Mouse (Mus musculus) megakaryocyte, embryonic 14.5 days (primary cell): ENCODE data around the gene Cdkn1a. TPM values are rescaled to one million over a fixed set of nuclear protein-coding genes. Genes with fewer than 3 reads are reported as not detected.

Source experiments
- H3K27me3 ChIP-seq: replicated peaks from 2 replicates; pipeline ENCODE3; 2012; ENCODE audit warnings: inconsistent platforms
- H3K36me3 ChIP-seq: replicated peaks from 2 replicates; pipeline ENCODE3; 2012; ENCODE audit warnings: low read length, inconsistent platforms, mixed read lengths
- H3K4me1 ChIP-seq: 2 replicates; pipeline ENCODE4 v1.6.1; 2012; ENCODE audit warnings: inconsistent platforms
- H3K4me3 ChIP-seq: replicated peaks from 2 replicates; pipeline ENCODE3; 2012; ENCODE audit warnings: moderate library complexity, mild to moderate bottlenecking, inconsistent platforms
- H3K9me3 ChIP-seq: 2 replicates; pipeline ENCODE4 v1.6.1; 2012; ENCODE audit warnings: inconsistent platforms
- FLI1 ChIP-seq: IDR thresholded peaks from 2 replicates; pipeline ENCODE4 v1.6.1; 2012; ENCODE audit warnings: low read length, inconsistent platforms, mixed read lengths
- GATA1 ChIP-seq: IDR thresholded peaks from 3 replicates; pipeline ENCODE4 v1.6.1; 2012; ENCODE audit warnings: mixed read lengths, low read length, inconsistent platforms, borderline replicate concordance
- polyA plus RNA-seq: library from polyadenylated mRNA; stranded (reverse); fragments of >175 nt; gene quantifications from 2 replicates; pipeline ENCODE4 v1.2.3, GENCODE M21; 2012; ENCODE audit warnings: low replicate concordance; ENCODE audit not compliant: insufficient read depth

Cdkn1a gene
- polyA plus RNA-seq, 1 experiment: 253 TPM

DNA sequence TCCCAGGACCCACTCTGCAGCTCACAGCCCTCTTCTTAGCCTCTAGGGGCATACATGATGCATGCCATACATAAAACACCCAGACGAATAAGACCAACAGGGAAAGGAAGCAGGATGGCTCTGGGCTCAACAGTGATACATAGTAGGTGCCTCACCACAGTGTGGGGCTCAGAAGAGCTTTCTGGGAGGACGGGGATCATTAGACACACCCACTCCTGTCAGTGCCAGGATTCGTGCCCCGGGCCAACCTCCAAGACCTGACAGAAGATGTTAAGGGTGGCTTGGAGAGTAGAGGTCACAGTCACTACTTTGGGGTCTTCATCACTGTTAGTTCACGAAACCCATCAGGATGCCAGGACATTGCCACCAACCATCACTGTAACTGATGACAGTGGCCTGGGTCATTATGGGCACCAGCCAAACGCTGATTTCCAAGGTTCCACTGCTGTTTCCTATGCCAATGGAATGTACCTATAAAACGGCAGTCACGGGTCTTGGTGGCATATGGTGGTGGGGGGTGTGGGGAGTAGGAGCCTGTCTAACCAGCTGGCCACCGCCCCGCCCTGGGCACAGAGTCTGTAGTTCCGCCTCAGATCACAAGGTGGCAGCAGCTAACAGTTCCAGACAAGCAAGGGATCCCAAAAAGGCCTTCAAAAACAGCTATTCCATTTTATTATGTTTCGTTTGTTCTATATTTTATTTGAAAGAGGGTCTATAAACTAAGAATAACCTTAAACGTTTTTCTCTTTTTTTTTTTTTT, 41.8 kb upstream of the Cdkn1a start:
- Histone ChIP-seq H3K4me3 (peak overlapping the region; percentile 71), H3K27me3 (no peaks in the 10 kb centered on the region), H3K4me1 (peaks cover 56% of the 10 kb centered on the region), H3K36me3 (peaks cover 78% of the 10 kb centered on the region), H3K9me3 (no peaks in the 10 kb centered on the region)
- TF ChIP-seq GATA1 (no peak), FLI1 (no peak)

DNA sequence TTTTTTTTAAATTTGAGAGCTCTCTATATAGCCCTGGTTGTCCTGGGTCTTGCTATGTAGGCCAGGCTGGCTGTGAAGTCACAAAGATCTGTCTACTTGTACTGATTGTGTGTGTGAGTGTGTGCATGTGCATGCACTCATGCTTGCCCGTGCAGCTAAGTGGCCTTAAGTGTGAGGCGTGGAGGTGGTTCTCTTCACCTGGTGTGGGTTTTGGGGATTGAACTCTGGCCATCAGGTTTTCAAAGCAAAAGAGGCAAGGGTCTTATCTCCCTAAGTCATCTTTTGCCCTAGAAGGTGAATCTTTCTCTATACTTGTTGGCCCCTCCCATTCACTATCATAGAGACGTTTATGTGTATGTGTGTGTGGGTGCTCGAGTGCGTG, 41.3 kb upstream of the Cdkn1a start:
- Histone ChIP-seq H3K36me3 (peaks cover 77% of the 10 kb centered on the region), H3K4me3 (peak overlapping the region; percentile 77), H3K27me3 (no peaks in the 10 kb centered on the region), H3K9me3 (no peaks in the 10 kb centered on the region), H3K4me1 (peaks cover 57% of the 10 kb centered on the region)
- TF ChIP-seq GATA1 (no peak), FLI1 (no peak)

DNA sequence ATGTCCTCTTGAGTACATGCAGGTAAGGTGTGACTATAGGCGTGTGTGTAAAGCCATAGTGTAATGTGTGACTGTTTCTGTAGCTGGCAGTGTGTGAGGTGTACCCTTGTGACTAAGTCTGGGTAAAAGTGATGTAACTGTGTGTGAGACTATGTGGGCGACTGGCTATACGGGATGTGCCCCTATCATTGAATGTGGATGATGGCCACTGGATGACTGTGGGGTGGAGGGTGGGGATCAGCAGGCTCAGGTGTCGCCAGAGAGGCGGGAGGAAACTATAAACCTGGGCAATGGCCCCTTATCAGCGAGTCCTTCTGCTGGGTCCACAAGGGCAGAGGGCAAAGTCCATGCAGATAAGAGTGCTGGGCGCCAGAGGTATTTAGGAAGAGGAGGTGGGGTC, 40.9 kb upstream of the Cdkn1a start:
- no peaks in the 10 kb centered on the region for H3K9me3 ChIP-seq
- peak overlapping the region; percentile 77 for H3K4me3 ChIP-seq
- no peaks in the 10 kb centered on the region for H3K27me3 ChIP-seq
- H3K36me3 ChIP-seq: peaks cover 73% of the 10 kb centered on the region
- H3K4me1 ChIP-seq: peaks cover 57% of the 10 kb centered on the region
- TF ChIP-seq FLI1 (no peak), GATA1 (no peak)

- H3K9me3 ChIP-seq: no peaks in the 10 kb centered on the region
- TF ChIP-seq FLI1: no peak
- TF ChIP-seq GATA1: no peak
- peaks cover 65% of the 10 kb centered on the region for H3K36me3 ChIP-seq
- no peaks in the 10 kb centered on the region for H3K27me3 ChIP-seq
- peaks cover 64% of the 10 kb centered on the region for H3K4me1 ChIP-seq
- peak overlapping the region; percentile 74 for H3K4me3 ChIP-seq
These were observed 40.0 kb upstream of the Cdkn1a start for GRCm38 (mm10) chr17:29050791-29051190.

- H3K4me3 ChIP-seq: no peak overlapping the region
- no peak for TF ChIP-seq GATA1
- no peak for TF ChIP-seq FLI1
These were observed 37.7 kb upstream of the Cdkn1a start for GRCm38 (mm10) chr17:29053067-29053466.

GRCm38 (mm10) chr17:29053841-29054240, 36.9 kb upstream of the Cdkn1a start:
- no peak for TF ChIP-seq GATA1
- no peak for TF ChIP-seq FLI1
- H3K4me3 ChIP-seq: peak overlapping the region; percentile 72
- no peaks in the 10 kb centered on the region for H3K9me3 ChIP-seq
- no peaks in the 10 kb centered on the region for H3K27me3 ChIP-seq
- H3K4me1 ChIP-seq: peaks cover 91% of the 10 kb centered on the region
- peaks cover 55% of the 10 kb centered on the region for H3K36me3 ChIP-seq

More at GRCm38 (mm10) chr17:29053067-29053466, 37.7 kb upstream of the Cdkn1a start:
- H3K36me3 ChIP-seq: peaks cover 53% of the 10 kb centered on the region
- no peaks in the 10 kb centered on the region for H3K27me3 ChIP-seq
- no peaks in the 10 kb centered on the region for H3K9me3 ChIP-seq
- H3K4me1 ChIP-seq: peaks cover 87% of the 10 kb centered on the region

DNA sequence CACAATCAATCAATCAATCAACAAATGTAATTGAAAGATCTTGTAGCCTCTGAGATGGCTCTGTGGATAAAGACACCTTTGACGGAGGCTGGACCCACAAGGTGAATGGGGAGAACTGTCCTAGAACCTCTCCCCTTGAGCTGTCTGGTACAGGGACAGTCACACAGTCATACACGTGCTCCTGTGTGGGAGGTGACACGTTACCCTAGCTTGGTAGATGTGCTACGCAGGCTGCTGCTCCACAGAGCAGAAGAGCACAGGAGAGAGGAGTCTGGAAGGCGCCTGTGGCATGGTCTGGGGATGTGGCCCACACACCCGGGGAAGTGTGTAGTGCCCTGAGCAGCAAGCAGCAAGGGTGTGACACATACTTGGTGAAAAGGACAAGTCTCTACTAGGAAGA, 36.3 kb upstream of the Cdkn1a start:
- no peak for TF ChIP-seq GATA1
- no peak for TF ChIP-seq FLI1
- peaks cover 91% of the 10 kb centered on the region for H3K4me1 ChIP-seq

GRCm38 (mm10) chr17:29055586-29055985, 35.2 kb upstream of the Cdkn1a start:
- Histone ChIP-seq H3K27me3 (no peaks in the 10 kb centered on the region), H3K4me1 (peaks cover 89% of the 10 kb centered on the region), H3K9me3 (no peaks in the 10 kb centered on the region), H3K36me3 (peaks cover 57% of the 10 kb centered on the region), H3K4me3 (peak overlapping the region; percentile 31)
- TF ChIP-seq FLI1: no peak
- TF ChIP-seq GATA1: no peak

More for the DNA sequence above, 36.3 kb upstream of the Cdkn1a start:
- Histone ChIP-seq H3K4me3 (peak overlapping the region; percentile 67), H3K36me3 (peaks cover 58% of the 10 kb centered on the region), H3K27me3 (no peaks in the 10 kb centered on the region), H3K9me3 (no peaks in the 10 kb centered on the region)

GRCm38 (mm10) chr17:29056207-29056606, 34.6 kb upstream of the Cdkn1a start:
- TF ChIP-seq GATA1 (no peak), FLI1 (no peak)
- Histone ChIP-seq H3K9me3 (no peaks in the 10 kb centered on the region), H3K4me1 (peaks cover 89% of the 10 kb centered on the region), H3K36me3 (peaks cover 58% of the 10 kb centered on the region), H3K27me3 (no peaks in the 10 kb centered on the region), H3K4me3 (peak overlapping the region; percentile 84)

DNA sequence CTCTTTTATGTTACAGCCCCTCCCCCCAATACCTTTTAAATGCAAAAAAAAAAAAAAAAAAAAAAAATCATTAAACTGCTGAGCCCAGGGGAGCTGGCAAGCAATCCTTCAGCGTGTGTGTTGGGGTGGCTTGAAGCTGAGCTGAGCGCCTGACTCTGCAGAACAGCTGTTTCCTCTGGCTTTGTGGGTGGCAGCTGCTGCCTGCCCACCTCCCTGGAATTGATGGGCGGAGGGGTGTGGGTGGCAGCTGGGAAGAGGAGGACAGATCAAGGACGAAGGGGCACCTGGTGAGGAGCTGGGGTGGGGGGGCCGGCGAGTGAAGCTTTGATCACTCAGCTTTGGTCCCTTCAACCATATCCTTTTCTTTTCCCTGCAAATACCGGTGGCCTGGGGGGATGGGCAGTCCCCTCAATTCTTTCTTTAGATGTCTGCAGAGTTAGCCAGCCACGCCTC, 34.1 kb upstream of the Cdkn1a start:
- TF ChIP-seq FLI1 (no peak), GATA1 (no peak)
- Histone ChIP-seq H3K4me3 (peak overlapping the region; percentile 84), H3K4me1 (peaks cover 89% of the 10 kb centered on the region), H3K27me3 (no peaks in the 10 kb centered on the region), H3K36me3 (peaks cover 59% of the 10 kb centered on the region), H3K9me3 (no peaks in the 10 kb centered on the region)
